Comparison of ENCODE assay signal across 10 mouse cellular contexts in genomic region chr5:69601027-69601426, GRCm38 (mm10). TPM values are rescaled to one million over a fixed set of nuclear protein-coding genes. Genes with fewer than 3 reads are reported as not detected.
DNase-seq lines count a peak whose midpoint lies in the region; ATAC-seq and TF ChIP-seq lines count a peak whose summit lies in the region.
"Had no signal": no experiment of that assay in that cellular context is flagged by ENCODE, and none has a peak within 500 bp of the region (broad histone marks: within the 10 kb centered on the region; RNA-seq: fewer than 3 reads in every experiment).

No protein-coding gene starts in this region.

- no peak overlapping the region for H3K9ac ChIP-seq in kidney, postnatal 0 days (ENCODE audit: low read depth, low read length)
- H3K9ac ChIP-seq: heart, embryonic 12.5 days had no signal

- H3K4me3 ChIP-seq in kidney, postnatal 0 days (replicated peaks; ENCODE audit: low read depth, low read length): no peak overlapping the region
- no peak overlapping the region for H3K4me3 ChIP-seq in G1E (ENCODE audit: low read depth, low read length)
- H3K4me3 ChIP-seq: heart, embryonic 12.5 days had no signal

- H3K27me3 ChIP-seq in kidney, postnatal 0 days (ENCODE audit: insufficient read depth, low read length): no peaks in the 10 kb centered on the region
- H3K27me3 ChIP-seq in G1E (ENCODE audit: insufficient read depth, low read length): no peaks in the 10 kb centered on the region; the same call in 1 of the 2 replicates
- H3K27me3 ChIP-seq: heart, embryonic 12.5 days had no signal

- TF ChIP-seq POLR2A in brain, embryonic 14.5 days (IDR thresholded peaks at IDR 0.05; ENCODE audit: borderline replicate concordance, extremely low read depth, insufficient read depth, insufficient read length, poor library complexity, severe bottlenecking): no peak

- H3K9me3 ChIP-seq in kidney, postnatal 0 days (replicated peaks; ENCODE audit: low read length): no peaks in the 10 kb centered on the region
- H3K9me3 ChIP-seq in G1E (replicated peaks): no peaks in the 10 kb centered on the region
- H3K9me3 ChIP-seq: heart, embryonic 12.5 days had no signal

- TF ChIP-seq CTCF in kidney, postnatal 0 days (IDR thresholded peaks at IDR 0.05; ENCODE audit: low read depth): peak; percentile 61
- no peak for TF ChIP-seq CTCF in G1E (IDR thresholded peaks at IDR 0.05; ENCODE audit: low read depth, low read length)
- peak; percentile 55; the same call in 1 of the 2 replicates for TF ChIP-seq CTCF in brain, embryonic 14.5 days (IDR thresholded peaks at IDR 0.05; ENCODE audit: borderline replicate concordance, extremely low read depth, insufficient read depth, insufficient read length)

- peak; percentile 69 for DNase-seq in kidney, postnatal 0 days (ENCODE audit: low spot score)
- DNase-seq in kidney, postnatal 4 days: no peak
- no peak for DNase-seq in G1E (ENCODE audit: low spot score)
- DNase-seq in brain, embryonic 14.5 days (ENCODE audit: low read depth): peak; percentile 69
- peak; percentile 19 for DNase-seq in mesoderm, embryonic 11.5 days (ENCODE audit: low read depth, low spot score)
- no peak for DNase-seq in yolk sac, embryonic 10.5 days (ENCODE audit: low spot score)

- H3K4me1 ChIP-seq in kidney, postnatal 0 days (replicated peaks; ENCODE audit: insufficient read depth, low read length): no peaks in the 10 kb centered on the region
- H3K4me1 ChIP-seq in G1E (ENCODE audit: insufficient read depth, low read depth, low read length): no peaks in the 10 kb centered on the region
- H3K4me1 ChIP-seq: heart, embryonic 12.5 days had no signal

- no peak for ATAC-seq in kidney, postnatal 0 days (replicated peaks; ENCODE audit: low FRiP score, low read depth)
- ATAC-seq in G1E (ENCODE audit: extremely low read depth, insufficient number of reproducible peaks, low FRiP score, poor library complexity, severe bottlenecking): peak; percentile 34; the same call in 1 of the 2 replicates
- no peak for ATAC-seq in erythroblast, adult 5-6 weeks (replicated peaks; ENCODE audit: low FRiP score, poor library complexity, severe bottlenecking)

- H3K36me3 ChIP-seq in kidney, postnatal 0 days (ENCODE audit: insufficient read depth, low read length): no peaks in the 10 kb centered on the region
- H3K36me3 ChIP-seq in G1E (replicated peaks): no peaks in the 10 kb centered on the region
- H3K36me3 ChIP-seq: heart, embryonic 12.5 days had no signal

- H3K4me2 ChIP-seq in kidney, postnatal 0 days (ENCODE audit: low read length): no peak overlapping the region
- H3K4me2 ChIP-seq: heart, embryonic 12.5 days had no signal

- no peak overlapping the region for H3K27ac ChIP-seq in kidney, postnatal 0 days

RNA-seq across cellular contexts. Expression of gene Gnpda2, which starts 8.9 kb away (rescaled TPM):
- 74.8 and 84.5 TPM in 2 replicates for polyA plus RNA-seq in kidney, postnatal 0 days (2015; fragmentation: Nextera tagmentation; extraction: Ambion mirVana)
- 15.7 and 17.5 TPM in 2 replicates for total RNA-seq in G1E (2014; fragmentation: Nextera tagmentation)
- 29.0 and 30.2 TPM in 2 replicates for total RNA-seq in G1E (2017)
- polyA plus RNA-seq in G1E (2012): 0.88 and 0.98 TPM in 2 replicates
- 16.7 and 19.4 TPM in 2 replicates for polyA plus RNA-seq in brain, embryonic 14.5 days (2012; rRNA removed)
- 6.1 and 17.5 TPM in 2 replicates for total RNA-seq in erythroblast, adult 5-6 weeks (2015; ENCODE audit: low replicate concordance)
- total RNA-seq in erythroblast, adult 5-6 weeks (2017; ENCODE audit: low replicate concordance): 3.5 and 4.2 TPM in 2 replicates

RNA-seq across cellular contexts. Expression of gene Guf1, which starts 44.3 kb away (rescaled TPM):
- 34.8 and 35.6 TPM in 2 replicates for polyA plus RNA-seq in kidney, postnatal 0 days (2015; fragmentation: Nextera tagmentation; extraction: Ambion mirVana)
- 20.0 and 20.7 TPM in 2 replicates for total RNA-seq in G1E (2014; fragmentation: Nextera tagmentation)
- total RNA-seq in G1E (2017): 26.1 and 27.0 TPM in 2 replicates
- polyA plus RNA-seq in G1E (2012): 2.8 and 2.9 TPM in 2 replicates
- polyA plus RNA-seq in brain, embryonic 14.5 days (2012; rRNA removed): 52.1 and 56.5 TPM in 2 replicates
- total RNA-seq in erythroblast, adult 5-6 weeks (2015; ENCODE audit: low replicate concordance): 2.7 and 7.9 TPM in 2 replicates
- total RNA-seq in erythroblast, adult 5-6 weeks (2017; ENCODE audit: low replicate concordance): 7.7 and 10.1 TPM in 2 replicates

RNA-seq across cellular contexts. Expression of gene Yipf7, which starts 58.6 kb away (rescaled TPM):
- not detected in 2 replicates for polyA plus RNA-seq in kidney, postnatal 0 days (2015; fragmentation: Nextera tagmentation; extraction: Ambion mirVana)
- not detected in 2 replicates for total RNA-seq in G1E (2014; fragmentation: Nextera tagmentation)
- total RNA-seq in G1E (2017): 0.29 TPM in 1 of 2 replicates, not detected in the other
- polyA plus RNA-seq in G1E (2012): not detected in 2 replicates
- polyA plus RNA-seq in brain, embryonic 14.5 days (2012; rRNA removed): 0.10 and 0.11 TPM in 2 replicates
- not detected in 2 replicates for total RNA-seq in erythroblast, adult 5-6 weeks (2015; ENCODE audit: low replicate concordance)
- total RNA-seq in erythroblast, adult 5-6 weeks (2017; ENCODE audit: low replicate concordance): not detected in 2 replicates
- total RNA-seq: left cerebral cortex, postnatal 36 days; neutrophil, adult 5-6 weeks had no signal

Comparison
In these comparisons a context has a peak if more than half of its experiments do, and no peak if none do; other contexts are left out.
1. DNase-seq: peak in kidney, postnatal 0 days (single experiment), brain, embryonic 14.5 days (single experiment) and mesoderm, embryonic 11.5 days (single experiment); none in kidney, postnatal 4 days (0 of 2), G1E (single experiment) and yolk sac, embryonic 10.5 days (single experiment).